In the genomic region with DNA sequence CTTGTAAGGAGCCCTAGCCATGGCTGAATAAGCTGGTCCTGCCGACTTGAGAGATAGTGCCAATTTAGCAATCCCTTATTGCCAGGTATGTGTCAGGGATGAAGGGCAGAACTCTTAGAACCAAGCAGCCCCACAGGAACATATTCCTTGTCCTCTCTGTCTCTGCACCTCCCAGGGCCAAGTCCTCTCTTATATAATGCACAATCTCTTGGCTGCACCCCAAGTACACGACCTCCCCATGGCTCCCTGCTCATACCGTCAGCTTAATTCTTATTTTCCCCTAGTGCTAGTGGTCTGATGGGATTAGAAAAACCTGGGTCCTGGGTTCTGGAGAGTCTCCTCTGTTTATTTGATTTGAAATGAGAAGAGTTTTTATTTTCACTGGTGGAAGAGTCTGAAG, we compare ENCODE assay signal across 25 mouse cellular contexts.
DNase-seq lines count a peak whose midpoint lies in the region; ATAC-seq and TF ChIP-seq lines count a peak whose summit lies in the region.
"Had no signal": no experiment of that assay in that cellular context is flagged by ENCODE, and none has a peak within 500 bp of the region (broad histone marks: within the 10 kb centered on the region; RNA-seq: fewer than 3 reads in every experiment).

No protein-coding gene starts in this region.

- H3K4me3 ChIP-seq in kidney, adult 2 months (ENCODE audit: insufficient read depth, low read depth, low read length), result no peak overlapping the region
- no peak overlapping the region for H3K4me3 ChIP-seq in liver, adult 2 months (ENCODE audit: insufficient read depth, low read depth, low read length)
- H3K4me3 ChIP-seq in liver, embryonic 12.5 days, result no peak overlapping the region
- H3K4me3 ChIP-seq: forebrain, embryonic 10.5 days; forebrain, embryonic 13.5 days; heart, embryonic 12.5 days; heart, embryonic 15.5 days had no signal

- H3K36me3 ChIP-seq in kidney, adult 2 months (ENCODE audit: control insufficient read depth, insufficient read depth, low read length), result no peaks in the 10 kb centered on the region
- H3K36me3 ChIP-seq in liver, adult 2 months (ENCODE audit: control insufficient read depth, insufficient read depth, low read length), result 0 out of 2 replicates have a peak, but pooled peaks cover 3% of the 10 kb centered on the region
- H3K36me3 ChIP-seq in liver, embryonic 12.5 days, result no peaks in the 10 kb centered on the region
- H3K36me3 ChIP-seq: forebrain, embryonic 10.5 days; heart, embryonic 12.5 days; heart, embryonic 15.5 days had no signal

- DNase-seq in adrenal gland, adult (ENCODE audit: inconsistent age in 2 of 2, low spot score in 1 of 2), result peak; percentile 75
- no peak for DNase-seq in adrenal gland, adult 18-20 months (ENCODE audit: low spot score in 2 of 2)
- DNase-seq in heart, adult 11 months, result peak; percentile 93
- DNase-seq in heart, adult 8-10 months (ENCODE audit: low spot score), result no peak
- peak; percentile 8 for DNase-seq in kidney, adult 2 months
- no peak for DNase-seq in kidney, adult 11 months
- peak; percentile 32 for DNase-seq in liver, adult 2 months (ENCODE audit: extremely low read depth, low read depth, low spot score)
- DNase-seq: adrenal gland, adult 2 months; adrenal gland, postnatal 14 days; cerebellum, adult 2 months; gastrocnemius, postnatal 10 days; gastrocnemius, postnatal 36 days; heart, postnatal 14 days; heart, postnatal 4 days had no signal

- no peak overlapping the region for H3K27ac ChIP-seq in kidney, adult 2 months (ENCODE audit: insufficient read depth, low read depth, low read length)
- H3K27ac ChIP-seq in liver, adult 2 months (replicated peaks; ENCODE audit: insufficient read depth, low read depth, low read length), result no peak overlapping the region
- no peak overlapping the region for H3K27ac ChIP-seq in liver, embryonic 12.5 days
- H3K27ac ChIP-seq: forebrain, embryonic 10.5 days; forebrain, embryonic 13.5 days; heart, embryonic 15.5 days; hindbrain, embryonic 14.5 days; hindbrain, postnatal 0 days had no signal

- H3K9me3 ChIP-seq in liver, embryonic 12.5 days (replicated peaks), result no peaks in the 10 kb centered on the region
- H3K9me3 ChIP-seq: forebrain, embryonic 10.5 days; forebrain, embryonic 13.5 days; heart, embryonic 12.5 days; heart, embryonic 15.5 days had no signal

- H3K4me1 ChIP-seq in kidney, adult 2 months (ENCODE audit: control insufficient read depth, insufficient read depth, low read length), result no peaks in the 10 kb centered on the region
- H3K4me1 ChIP-seq in liver, adult 2 months (ENCODE audit: control insufficient read depth, insufficient read depth, low read length), result peaks cover 9% of the 10 kb centered on the region; the same call in 1 of the 2 replicates
- H3K4me1 ChIP-seq in liver, embryonic 12.5 days, result no peaks in the 10 kb centered on the region
- H3K4me1 ChIP-seq: forebrain, embryonic 13.5 days; heart, embryonic 15.5 days had no signal

- no peak for ATAC-seq in liver, embryonic 12.5 days
- ATAC-seq: activated CD4-positive, CD25-positive, alpha-beta regulatory T cell, adult 4 months; forebrain, embryonic 13.5 days; forebrain, embryonic 16.5 days; hindbrain, postnatal 0 days; inflammation-experienced regulatory T-cells, adult 6 months; intestine, embryonic 16.5 days had no signal

- no peaks in the 10 kb centered on the region for H3K27me3 ChIP-seq in kidney, adult 2 months (replicated peaks; ENCODE audit: control insufficient read depth, insufficient read depth, low read length)
- H3K27me3 ChIP-seq in liver, adult 2 months (ENCODE audit: control insufficient read depth, insufficient read depth, low read length), result no peaks in the 10 kb centered on the region
- H3K27me3 ChIP-seq in liver, embryonic 12.5 days (replicated peaks), result no peaks in the 10 kb centered on the region
- H3K27me3 ChIP-seq: forebrain, embryonic 13.5 days; heart, embryonic 15.5 days had no signal

- H3K79me2 ChIP-seq in liver, adult 2 months (ENCODE audit: control insufficient read depth, insufficient read depth, low read length), result peaks cover 25% of the 10 kb centered on the region; the same call in 1 of the 2 replicates

- H3K9ac ChIP-seq in liver, adult 2 months (ENCODE audit: low read depth, low read length), result no peak overlapping the region
- no peak overlapping the region for H3K9ac ChIP-seq in liver, embryonic 12.5 days
- H3K9ac ChIP-seq: forebrain, embryonic 13.5 days; heart, embryonic 12.5 days; heart, embryonic 15.5 days; hindbrain, embryonic 14.5 days had no signal

- 41% methylated on average over 3 of the region's 3 CpGs for WGBS in kidney, adult 2 months
- 32% methylated on average over 3 of the region's 3 CpGs for WGBS in liver, adult 2 months
- WGBS in liver, embryonic 12.5 days (ENCODE audit: insufficient replicate concordance), result 60% methylated on average over 3 of the region's 3 CpGs

- no peak for TF ChIP-seq POLR2A in kidney, adult 2 months (IDR thresholded peaks at IDR 0.05; ENCODE audit: low read depth, low read length)
- TF ChIP-seq POLR2A in liver, adult 2 months (IDR thresholded peaks at IDR 0.05; ENCODE audit: extremely low read depth, insufficient read depth, low read length), result no peak

- TF ChIP-seq CTCF in kidney, adult 2 months (conservative IDR thresholded peaks at IDR 0.05; ENCODE audit: insufficient read depth, insufficient read length, low read depth, low read length), result no peak
- no peak for TF ChIP-seq CTCF in liver, adult 2 months (IDR thresholded peaks at IDR 0.05; ENCODE audit: low read depth, low read length)

- no peak overlapping the region for H3K4me2 ChIP-seq in liver, embryonic 12.5 days
- H3K4me2 ChIP-seq: forebrain, embryonic 13.5 days; heart, embryonic 12.5 days; heart, embryonic 15.5 days; hindbrain, embryonic 14.5 days had no signal

Comparison
In these comparisons a context has a peak if more than half of its experiments do, and no peak if none do; other contexts are left out.
1. DNase-seq: peak in adrenal gland, adult (2 of 2), heart, adult 11 months (single experiment), kidney, adult 2 months (single experiment) and liver, adult 2 months (single experiment); none in adrenal gland, adult 18-20 months (0 of 2), heart, adult 8-10 months (single experiment) and kidney, adult 11 months (single experiment).